Mouse (Mus musculus): ENCODE measurements around the gene Lrrc4c.

GRCm38 (mm10) chr2:97574921-97575320 lies 1257.0 kb downstream of the Lrrc4c start:
- TF ChIP-seq CTCF (IDR thresholded peaks at IDR 0.05; ENCODE audit: borderline replicate concordance, insufficient read depth, low read depth, low read length) (no peak), POLR2A (IDR thresholded peaks at IDR 0.05; ENCODE audit: borderline replicate concordance, insufficient read depth, low read length) (no peak)

Measured in cerebellum, adult 2 months (tissue).